Mouse (Mus musculus): ENCODE measurements around the gene Brd9. TPM values are rescaled to one million over a fixed set of nuclear protein-coding genes. Genes with fewer than 3 reads are reported as not detected.

Gene Brd9
- total and polyA plus RNA-seq, 3 experiments: 28.0 to 43.4 (median 32.5) TPM

DNA sequence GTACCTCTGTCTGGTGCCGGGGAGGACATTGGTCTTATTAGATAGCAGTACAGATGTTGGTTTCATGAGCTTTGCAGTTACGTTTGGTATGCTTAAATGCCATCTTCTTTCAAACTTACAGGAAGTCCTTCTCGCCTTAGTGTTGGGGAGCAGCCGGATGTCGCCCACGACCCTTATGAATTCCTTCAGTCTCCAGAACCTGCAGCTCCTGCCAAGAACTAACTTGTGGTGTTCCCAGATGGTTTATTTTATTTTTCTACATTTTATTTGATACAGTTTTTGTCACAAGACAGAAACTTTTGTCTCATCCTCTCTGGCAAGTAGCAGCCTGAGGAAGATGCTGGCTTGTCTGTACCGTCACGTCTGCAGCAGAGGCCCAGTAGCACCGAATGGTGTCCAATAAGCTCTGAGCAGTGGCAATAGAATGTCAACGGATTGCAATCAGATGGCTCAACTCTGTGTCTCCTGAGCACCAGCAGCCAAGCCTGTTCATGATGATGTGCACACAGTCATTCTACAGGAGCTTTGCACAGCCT lies 22.6 kb downstream of the Brd9 start:
- dilution Hi-C loops (cut with MboI; ENCODE audit: extremely low pct_ligation_motif_present, extremely low pct_unique_long_range_greater_than_20kb, low sequenced_read_pairs): no loop called here
- H3K27me3 ChIP-seq (replicated peaks): no peaks in the 10 kb centered on the region
- H3K4me3 ChIP-seq (replicated peaks in 1 of 3; ENCODE audit: low read depth in 2 of 3, low read length in 2 of 3, poor library complexity in 1 of 3): no peak overlapping the region
- TF ChIP-seq NELFE (IDR thresholded peaks at IDR 0.05; ENCODE audit: low read depth, low read length) (no peak), EP300 (IDR thresholded peaks at IDR 0.05; ENCODE audit: low read length) (no peak), MAZ (IDR thresholded peaks at IDR 0.05; ENCODE audit: low read depth, low read length) (no peak), JUN (IDR thresholded peaks at IDR 0.05; ENCODE audit: insufficient read depth, low read depth, low read length) (no peak), CHD1 (IDR thresholded peaks at IDR 0.05; ENCODE audit: low read depth, low read length) (no peak), POLR2AphosphoS2 (IDR thresholded peaks at IDR 0.05; ENCODE audit: low read depth, low read length) (no peak), TBP (conservative IDR thresholded peaks at IDR 0.05; ENCODE audit: low read depth, low read length) (no peak), RCOR1 (conservative IDR thresholded peaks at IDR 0.05; ENCODE audit: low read depth, low read length) (no peak), MEF2A (IDR thresholded peaks at IDR 0.05; ENCODE audit: borderline replicate concordance, low read depth, low read length) (no peak), ZKSCAN1 (IDR thresholded peaks at IDR 0.05; ENCODE audit: borderline replicate concordance, low read depth, low read length) (no peak), MAFK (IDR thresholded peaks at IDR 0.05; ENCODE audit: insufficient replicate concordance, low read length) (no peak), SIN3A (IDR thresholded peaks at IDR 0.05; ENCODE audit: low read length) (no peak), ELF1 (IDR thresholded peaks at IDR 0.05; ENCODE audit: low read depth, low read length) (no peak), USF1 (IDR thresholded peaks at IDR 0.05; ENCODE audit: low read depth, low read length) (no peak), MAX (IDR thresholded peaks at IDR 0.05; ENCODE audit: low read length) (no peak), TCF12 (IDR thresholded peaks at IDR 0.05; ENCODE audit: low read depth, low read length) (no peak), POLR2A (IDR thresholded peaks at IDR 0.05; ENCODE audit: low read depth, low read length) (no peak), USF2 (conservative IDR thresholded peaks at IDR 0.05; ENCODE audit: low read depth, low read length) (no peak)
- no peak overlapping the region for H3K27ac ChIP-seq (ENCODE audit: insufficient read depth, low read depth)
- DNase-seq (ENCODE audit: extremely low read depth): no peak
- H3K4me2 ChIP-seq (ENCODE audit: insufficient read depth, low read depth, poor library complexity, severe bottlenecking): no peak overlapping the region
- H3K9me3 ChIP-seq (replicated peaks; ENCODE audit: low read length): no peaks in the 10 kb centered on the region
- peaks cover 56 to 76% of the 10 kb centered on the region in 2 experiments for H3K36me3 ChIP-seq (replicated peaks in 1 of 2; ENCODE audit: control insufficient read depth in 1 of 2, insufficient read depth in 1 of 2, low read length in 1 of 2)
- in situ Hi-C loops (cut with MboI; ENCODE audit: low pct_ligation_motif_present, low pct_unique_long_range_greater_than_20kb, low sequenced_read_pairs): no loop called here
- no peaks in the 10 kb centered on the region for H3K79me2 ChIP-seq (replicated peaks; ENCODE audit: control insufficient read depth, extremely low read depth, insufficient read depth, poor library complexity, severe bottlenecking)
- no peaks in the 10 kb centered on the region for H3K4me1 ChIP-seq (ENCODE audit: control insufficient read depth in 1 of 2, insufficient read depth in 2 of 2)
- H3K9ac ChIP-seq (ENCODE audit: insufficient read depth, low read depth): no peak overlapping the region

DNA sequence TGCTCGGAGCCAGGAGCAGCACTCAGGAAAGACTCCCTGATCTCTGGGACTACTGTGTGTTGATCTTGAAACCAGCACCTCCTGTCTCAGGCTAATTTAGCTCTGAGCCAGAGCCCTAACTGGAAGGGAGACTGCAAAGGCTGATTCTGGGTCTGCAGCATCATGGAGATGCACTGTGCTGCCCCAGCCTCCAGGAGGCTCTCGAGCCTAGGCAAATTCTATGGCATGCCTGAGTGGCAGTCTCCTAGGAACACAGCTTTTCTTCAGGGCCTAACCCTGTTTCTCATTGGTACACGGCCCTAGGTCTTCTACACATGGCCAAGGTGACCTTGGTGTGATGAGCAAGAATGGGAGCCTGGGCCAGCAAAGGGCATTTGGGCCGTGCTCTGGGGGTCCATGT lies 23.6 kb downstream of the Brd9 start:
- in situ Hi-C loops (cut with MboI; ENCODE audit: low pct_ligation_motif_present, low pct_unique_long_range_greater_than_20kb, low sequenced_read_pairs) (no loop called here), dilution Hi-C loops (cut with MboI; ENCODE audit: extremely low pct_ligation_motif_present, extremely low pct_unique_long_range_greater_than_20kb, low sequenced_read_pairs) (no loop called here)
- Histone ChIP-seq H3K27ac (ENCODE audit: insufficient read depth, low read depth) (no peak overlapping the region), H3K4me1 (ENCODE audit: control insufficient read depth in 1 of 2, insufficient read depth in 2 of 2) (no peaks in the 10 kb centered on the region), H3K79me2 (replicated peaks; ENCODE audit: control insufficient read depth, extremely low read depth, insufficient read depth, poor library complexity, severe bottlenecking) (no peaks in the 10 kb centered on the region), H3K4me3 (replicated peaks in 1 of 3; ENCODE audit: low read depth in 2 of 3, low read length in 2 of 3, poor library complexity in 1 of 3) (no peak overlapping the region), H3K4me2 (ENCODE audit: insufficient read depth, low read depth, poor library complexity, severe bottlenecking) (no peak overlapping the region), H3K9ac (ENCODE audit: insufficient read depth, low read depth) (no peak overlapping the region), H3K36me3 (replicated peaks in 1 of 2; ENCODE audit: control insufficient read depth in 1 of 2, insufficient read depth in 1 of 2, low read length in 1 of 2) (peaks cover 47 to 66% of the 10 kb centered on the region in 2 experiments), H3K27me3 (replicated peaks) (no peaks in the 10 kb centered on the region), H3K9me3 (replicated peaks; ENCODE audit: low read length) (no peaks in the 10 kb centered on the region)
- DNase-seq (ENCODE audit: extremely low read depth): no peak
- TF ChIP-seq MAX (IDR thresholded peaks at IDR 0.05; ENCODE audit: low read length): no peak
- no peak for TF ChIP-seq TBP (conservative IDR thresholded peaks at IDR 0.05; ENCODE audit: low read depth, low read length)
- TF ChIP-seq TCF12 (IDR thresholded peaks at IDR 0.05; ENCODE audit: low read depth, low read length): no peak
- no peak for TF ChIP-seq POLR2A (IDR thresholded peaks at IDR 0.05; ENCODE audit: low read depth, low read length)
- TF ChIP-seq ELF1 (IDR thresholded peaks at IDR 0.05; ENCODE audit: low read depth, low read length): no peak
- TF ChIP-seq ZNF384 (IDR thresholded peaks at IDR 0.05; ENCODE audit: low read depth, low read length): no peak
- TF ChIP-seq GABPA (IDR thresholded peaks at IDR 0.05; ENCODE audit: insufficient replicate concordance, low read depth, low read length): no peak

Measured in CH12.LX (cell line).